Mouse (Mus musculus) megakaryocyte-erythroid progenitor cell, adult 5-6 weeks (primary cell): ENCODE results near the gene Lctl. TPM values are rescaled to one million over a fixed set of nuclear protein-coding genes. Genes with fewer than 3 reads are reported as not detected.
A peak's percentile ranks its signal among the peaks of the same experiment; 100 is the strongest.
"Not testable (repeated sequence)": the region's sequence is repeated elsewhere in the genome, so short reads cannot be mapped to it uniquely, and the experiment has no call there.

Source experiments
- ATAC-seq: replicated peaks from 2 replicates; pipeline ENCODE4 v1.8.0; 2016; ENCODE audit warnings: mild to moderate bottlenecking, inconsistent platforms; ENCODE audit not compliant: severe bottlenecking, poor library complexity, low FRiP score, low TSS enrichment
- total RNA-seq, 2 experiments: library from RNA; stranded (forward) in 1 of 2; stranded (reverse) in 1 of 2; fragments of 200-1000, 215-1000 nt in 1 of 2; fragments of >200 nt in 1 of 2; fragmentation: Nextera tagmentation in 1 of 2; gene quantifications; 2 replicates each; pipeline ENCODE4 v1.2.3; 2014 to 2017

The Lctl gene
- total RNA-seq, 2 experiments from 2014 or later, result not detected

DNA sequence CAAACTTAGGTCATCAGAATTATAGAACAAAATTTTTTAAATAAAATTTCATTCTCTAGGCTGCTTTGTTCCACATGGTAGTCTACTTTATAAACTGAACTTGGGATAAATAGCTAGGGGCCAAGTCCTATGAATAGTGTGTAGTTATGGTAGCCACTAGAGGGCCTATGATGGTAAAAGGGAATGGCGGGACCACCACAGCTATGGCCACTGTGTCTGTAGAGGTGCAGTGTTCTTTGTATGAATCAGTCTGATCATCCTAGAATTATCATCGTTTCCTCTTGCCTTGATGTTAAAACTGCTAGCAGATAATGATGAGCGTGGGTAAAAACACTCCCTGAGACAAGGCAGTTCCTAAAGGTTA lies 61.6 kb downstream of the Lctl start:
- ATAC-seq, result peak; percentile 61

DNA sequence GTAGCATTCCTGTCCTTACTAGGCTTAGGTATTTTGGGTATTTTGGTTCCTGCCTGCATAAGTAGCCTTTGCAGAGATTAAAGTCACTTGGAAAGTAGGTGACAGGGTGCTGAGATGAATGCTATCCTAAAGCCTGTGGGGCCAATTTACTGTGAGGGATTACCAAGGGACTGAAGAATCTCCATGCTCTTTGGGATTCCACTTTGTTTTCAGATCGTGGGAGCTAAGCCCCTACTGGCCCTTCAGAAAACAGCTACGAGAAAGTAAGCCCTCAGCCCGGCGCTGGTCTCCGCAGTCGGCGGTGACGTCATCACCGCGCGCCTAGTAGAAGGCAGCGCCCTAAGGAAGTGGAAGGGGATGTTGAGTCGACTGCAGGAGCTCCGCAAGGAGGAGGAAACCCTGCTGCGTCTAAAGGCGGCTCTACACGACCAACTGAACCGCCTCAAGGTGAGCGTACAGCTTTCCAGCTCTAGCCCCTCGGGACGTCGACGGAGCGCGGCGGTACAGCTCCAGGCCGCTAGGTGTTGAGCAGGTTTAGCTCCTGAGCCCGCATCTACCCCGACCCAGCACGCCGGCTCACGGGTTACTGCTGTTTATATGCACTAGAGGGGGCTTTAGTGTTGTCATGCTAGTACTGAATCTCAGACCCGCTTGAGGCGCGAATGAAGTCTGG lies 62.2 kb downstream of the Lctl start, which contains the start of gene Snapc5:
Gene Snapc5, plus strand, starts transcription at position 301 of the 673 bp plus-strand sequence.
- ATAC-seq, result peak; percentile 84

DNA sequence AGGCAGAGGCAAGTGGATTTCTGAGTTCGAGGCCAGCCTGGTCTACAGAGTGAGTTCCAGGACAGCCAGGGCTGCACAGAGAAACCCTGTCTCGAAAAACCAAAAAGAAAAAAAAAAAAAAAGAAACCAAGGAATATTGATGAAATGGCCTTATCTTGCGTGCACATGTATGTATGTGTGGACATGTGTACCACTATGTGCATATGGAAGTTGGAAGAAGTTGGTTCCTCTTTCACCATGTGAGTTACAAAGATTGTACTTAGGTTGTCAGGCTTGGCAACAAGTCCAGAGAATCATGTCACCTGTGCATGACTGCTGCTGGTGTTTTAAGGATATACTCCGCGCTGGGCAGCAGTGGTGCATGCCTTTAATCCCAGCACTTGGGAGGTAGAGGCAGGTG lies 66.3 kb downstream of the Lctl start:
- not testable (repeated sequence) for ATAC-seq

DNA sequence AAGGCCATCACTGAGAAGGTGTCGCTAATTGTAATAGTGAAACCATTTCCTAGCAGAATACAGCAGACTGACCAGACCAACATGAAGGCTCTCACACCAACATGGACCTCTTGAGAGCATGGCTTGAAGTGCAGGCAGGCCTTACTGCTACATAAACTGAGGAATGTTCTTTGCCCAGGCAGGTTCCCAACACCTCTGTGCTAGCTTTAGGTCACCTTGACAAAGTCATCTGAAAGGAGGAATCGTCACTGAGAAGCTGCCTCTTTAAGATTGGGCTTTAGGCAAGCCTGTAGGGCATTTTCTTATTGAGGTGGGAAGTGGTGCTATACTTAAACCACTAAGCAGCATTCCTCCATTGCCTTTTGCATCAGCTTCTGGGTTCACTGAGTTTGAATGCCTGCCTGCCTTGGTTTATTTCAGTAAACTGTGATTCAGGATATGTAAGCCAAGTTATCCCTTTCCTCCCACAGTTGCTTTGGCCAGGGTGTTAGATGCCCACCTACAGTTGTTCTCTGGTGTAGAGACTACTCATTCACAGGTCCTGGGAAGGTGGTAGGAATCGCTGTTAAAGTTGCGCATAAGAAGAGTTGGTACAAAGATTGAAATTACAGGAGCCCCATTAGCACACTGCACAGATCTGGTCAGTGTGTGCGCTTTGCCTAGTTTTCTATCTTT lies 67.4 kb downstream of the Lctl start:
- no peak for ATAC-seq

Other genes with a start within 250 kb of the Lctl start
- not detected in 2 replicates for gene Smad6, start 95.1 kb upstream of the Lctl start, total RNA-seq (2014; fragmentation: Nextera tagmentation)
- gene Smad6, start 95.1 kb upstream of the Lctl start, total RNA-seq (2017), result 0.88 and 1.1 TPM in 2 replicates
- gene Zwilch, start 56.0 kb downstream of the Lctl start, total RNA-seq (2014; fragmentation: Nextera tagmentation), result 63.8 and 96.9 TPM in 2 replicates
- gene Zwilch, start 56.0 kb downstream of the Lctl start, total RNA-seq (2017), result 168 and 181 TPM in 2 replicates
- 3,030 and 3,310 TPM in 2 replicates for gene Rpl4, start 56.2 kb downstream of the Lctl start, total RNA-seq (2014; fragmentation: Nextera tagmentation)
- 3,630 and 3,665 TPM in 2 replicates for gene Rpl4, start 56.2 kb downstream of the Lctl start, total RNA-seq (2017)
- gene Snapc5, start 62.1 kb downstream of the Lctl start, total RNA-seq (2014; fragmentation: Nextera tagmentation), result 13.0 and 13.2 TPM in 2 replicates
- gene Snapc5, start 62.1 kb downstream of the Lctl start, total RNA-seq (2017), result 46.6 and 55.3 TPM in 2 replicates
- 1.5 TPM in 1 of 2 replicates, not detected in the other for gene Uchl4, start 118.1 kb downstream of the Lctl start, total RNA-seq (2014; fragmentation: Nextera tagmentation)
- gene Uchl4, start 118.1 kb downstream of the Lctl start, total RNA-seq (2017), result 1.1 and 1.9 TPM in 2 replicates
- 12.6 and 17.5 TPM in 2 replicates for gene Map2k1, start 136.5 kb downstream of the Lctl start, total RNA-seq (2014; fragmentation: Nextera tagmentation)
- 27.9 and 29.5 TPM in 2 replicates for gene Map2k1, start 136.5 kb downstream of the Lctl start, total RNA-seq (2017)
- 229 and 292 TPM in 2 replicates for gene Tipin, start 164.4 kb downstream of the Lctl start, total RNA-seq (2014; fragmentation: Nextera tagmentation)
- 334 and 389 TPM in 2 replicates for gene Tipin, start 164.4 kb downstream of the Lctl start, total RNA-seq (2017)
- gene Dis3l, start 224.1 kb downstream of the Lctl start, total RNA-seq (2014; fragmentation: Nextera tagmentation), result 13.2 and 20.7 TPM in 2 replicates
- 20.0 and 20.4 TPM in 2 replicates for gene Dis3l, start 224.1 kb downstream of the Lctl start, total RNA-seq (2017)